ENCODE assay signal across 27 mouse cellular contexts in genomic region chr5:131815498-131815897, GRCm38 (mm10).
DNase-seq lines count a peak whose midpoint lies in the region; ATAC-seq and TF ChIP-seq lines count a peak whose summit lies in the region.
"Had no signal": no experiment of that assay in that cellular context is flagged by ENCODE, and none has a peak within 500 bp of the region (broad histone marks: within the 10 kb centered on the region; RNA-seq: fewer than 3 reads in every experiment).

No protein-coding gene starts in this region.

- intact Hi-C loops in gastrocnemius, adult 2 months (cut with DNase I), result no loop called here
- intact Hi-C loops in gastrocnemius, postnatal 14 days (cut with DNase I; ENCODE audit: low total_unique reads), result no loop called here

- ATAC-seq in intestine, embryonic 15.5 days, result no peak
- ATAC-seq in intestine, postnatal 0 days, result no peak
- peak; percentile 55; the same call in 1 of the 2 replicates for ATAC-seq in liver, embryonic 13.5 days (ENCODE audit: low read depth)
- ATAC-seq: CD4-positive, CD25-positive, alpha-beta regulatory T cell, adult 4 months; forebrain, embryonic 13.5 days; hindbrain, postnatal 0 days; midbrain, embryonic 15.5 days had no signal

- no peak overlapping the region for H3K4me2 ChIP-seq in intestine, embryonic 15.5 days (replicated peaks)
- no peak overlapping the region for H3K4me2 ChIP-seq in intestine, postnatal 0 days (replicated peaks; ENCODE audit: low read depth)
- no peak overlapping the region for H3K4me2 ChIP-seq in liver, embryonic 13.5 days
- H3K4me2 ChIP-seq: forebrain, embryonic 13.5 days; heart, embryonic 11.5 days; limb, embryonic 12.5 days; midbrain, embryonic 15.5 days; neural tube, embryonic 12.5 days had no signal

- no peaks in the 10 kb centered on the region for H3K9me3 ChIP-seq in intestine, embryonic 15.5 days
- H3K9me3 ChIP-seq in intestine, postnatal 0 days (ENCODE audit: control insufficient read depth), result no peaks in the 10 kb centered on the region
- no peaks in the 10 kb centered on the region for H3K9me3 ChIP-seq in liver, embryonic 13.5 days (replicated peaks)
- H3K9me3 ChIP-seq: forebrain, embryonic 13.5 days; limb, embryonic 12.5 days; midbrain, embryonic 10.5 days; midbrain, embryonic 15.5 days; neural tube, embryonic 12.5 days had no signal

- H3K9ac ChIP-seq in intestine, embryonic 15.5 days, result no peak overlapping the region
- no peak overlapping the region for H3K9ac ChIP-seq in intestine, postnatal 0 days (ENCODE audit: low read depth, low read length)
- H3K9ac ChIP-seq in liver, embryonic 13.5 days, result no peak overlapping the region
- H3K9ac ChIP-seq: forebrain, embryonic 13.5 days; limb, embryonic 12.5 days; liver, embryonic 14.5 days; lung, embryonic 14.5 days; midbrain, embryonic 15.5 days; neural tube, embryonic 12.5 days had no signal

- H3K36me3 ChIP-seq in intestine, embryonic 15.5 days, result no peaks in the 10 kb centered on the region
- H3K36me3 ChIP-seq in intestine, postnatal 0 days (ENCODE audit: control insufficient read depth, insufficient read depth), result no peaks in the 10 kb centered on the region
- no peaks in the 10 kb centered on the region for H3K36me3 ChIP-seq in liver, embryonic 13.5 days
- H3K36me3 ChIP-seq: limb, embryonic 12.5 days; midbrain, embryonic 10.5 days; midbrain, embryonic 15.5 days; neural tube, embryonic 12.5 days had no signal

- no peak for TF ChIP-seq POLR2A in bone marrow macrophage, adult 2 months (IDR thresholded peaks at IDR 0.05; ENCODE audit: borderline replicate concordance, low read depth, low read length)

- peaks cover 11% of the 10 kb centered on the region; the same call in 1 of the 2 replicates for H3K4me1 ChIP-seq in intestine, embryonic 15.5 days (replicated peaks)
- H3K4me1 ChIP-seq in intestine, postnatal 0 days (replicated peaks; ENCODE audit: control insufficient read depth, insufficient read depth, low read length), result peaks cover 13% of the 10 kb centered on the region
- peaks cover 22% of the 10 kb centered on the region for H3K4me1 ChIP-seq in bone marrow macrophage, adult 2 months (ENCODE audit: control insufficient read depth, insufficient read depth, low read length)
- H3K4me1 ChIP-seq in liver, embryonic 13.5 days (replicated peaks), result peaks cover 38% of the 10 kb centered on the region
- H3K4me1 ChIP-seq: midbrain, embryonic 10.5 days; neural tube, embryonic 12.5 days had no signal

- 62% methylated on average over 3 of the region's 3 CpGs for WGBS in intestine, embryonic 15.5 days
- WGBS in intestine, postnatal 0 days, result 51% methylated on average over 3 of the region's 3 CpGs
- WGBS in liver, embryonic 13.5 days (ENCODE audit: insufficient replicate concordance), result 13% methylated on average over 3 of the region's 3 CpGs

- peak overlapping the region; percentile 79 for H3K27ac ChIP-seq in gastrocnemius, adult 2 months
- H3K27ac ChIP-seq in intestine, embryonic 15.5 days, result 0 out of 2 replicates have a peak overlapping the region, but pooled peaks have one; percentile 65
- no peak overlapping the region for H3K27ac ChIP-seq in intestine, postnatal 0 days (ENCODE audit: low read depth, low read length)
- peak overlapping the region; percentile 89; the same call in 1 of the 2 replicates for H3K27ac ChIP-seq in bone marrow macrophage, adult 2 months (ENCODE audit: insufficient read depth, low read depth, low read length)
- H3K27ac ChIP-seq in liver, embryonic 13.5 days, result peak overlapping the region; percentile 66
- H3K27ac ChIP-seq: forebrain, embryonic 13.5 days; hindbrain, postnatal 0 days; limb, embryonic 12.5 days; midbrain, embryonic 10.5 days; midbrain, embryonic 15.5 days; neural tube, embryonic 12.5 days had no signal

- H3K27me3 ChIP-seq in intestine, embryonic 15.5 days (replicated peaks), result no peaks in the 10 kb centered on the region
- H3K27me3 ChIP-seq in intestine, postnatal 0 days (replicated peaks; ENCODE audit: control insufficient read depth, insufficient read depth, low read length), result no peaks in the 10 kb centered on the region
- H3K27me3 ChIP-seq in liver, embryonic 13.5 days, result no peaks in the 10 kb centered on the region
- H3K27me3 ChIP-seq: forebrain, embryonic 13.5 days; limb, embryonic 12.5 days; midbrain, embryonic 15.5 days; neural tube, embryonic 12.5 days had no signal

- TF ChIP-seq CTCF in gastrocnemius, adult 2 months (IDR thresholded peaks at IDR 0.05), result no peak
- TF ChIP-seq CTCF in intestine, postnatal 0 days (IDR thresholded peaks at IDR 0.05; ENCODE audit: low read depth), result no peak
- no peak for TF ChIP-seq CTCF in bone marrow macrophage, adult 2 months (IDR thresholded peaks at IDR 0.05; ENCODE audit: low read depth, low read length)

- no peak for DNase-seq in gastrocnemius, adult 2 months
- no peak for DNase-seq in gastrocnemius, postnatal 14 days
- DNase-seq in liver, embryonic 13.5 days, result no peak
- no peak for DNase-seq in frontal cortex, postnatal 10 days (ENCODE audit: low spot score in 2 of 2)
- DNase-seq: adrenal gland, postnatal 36 days; cerebellum, adult 11 months; cerebellum, adult 9-11 months; kidney, adult 11 months; kidney, postnatal 14 days; lung, embryonic 14.5 days; lung, postnatal 14 days; right cerebral cortex, adult 18-20 months; spleen, adult 18-20 months; thymus, postnatal 14 days had no signal

- H3K4me3 ChIP-seq in gastrocnemius, adult 2 months, result no peak overlapping the region
- no peak overlapping the region for H3K4me3 ChIP-seq in intestine, embryonic 15.5 days (replicated peaks)
- no peak overlapping the region for H3K4me3 ChIP-seq in intestine, postnatal 0 days (ENCODE audit: low read depth, low read length)
- no peak overlapping the region for H3K4me3 ChIP-seq in bone marrow macrophage, adult 2 months (ENCODE audit: insufficient read depth, low read length)
- H3K4me3 ChIP-seq in liver, embryonic 13.5 days (replicated peaks), result no peak overlapping the region
- H3K4me3 ChIP-seq: forebrain, embryonic 13.5 days; left cerebral cortex, adult 2 months; limb, embryonic 12.5 days; midbrain, embryonic 10.5 days; midbrain, embryonic 15.5 days; neural tube, embryonic 12.5 days had no signal
